Mouse (Mus musculus): ENCODE results near the gene Rtn1.

Gene Rtn1

DNA sequence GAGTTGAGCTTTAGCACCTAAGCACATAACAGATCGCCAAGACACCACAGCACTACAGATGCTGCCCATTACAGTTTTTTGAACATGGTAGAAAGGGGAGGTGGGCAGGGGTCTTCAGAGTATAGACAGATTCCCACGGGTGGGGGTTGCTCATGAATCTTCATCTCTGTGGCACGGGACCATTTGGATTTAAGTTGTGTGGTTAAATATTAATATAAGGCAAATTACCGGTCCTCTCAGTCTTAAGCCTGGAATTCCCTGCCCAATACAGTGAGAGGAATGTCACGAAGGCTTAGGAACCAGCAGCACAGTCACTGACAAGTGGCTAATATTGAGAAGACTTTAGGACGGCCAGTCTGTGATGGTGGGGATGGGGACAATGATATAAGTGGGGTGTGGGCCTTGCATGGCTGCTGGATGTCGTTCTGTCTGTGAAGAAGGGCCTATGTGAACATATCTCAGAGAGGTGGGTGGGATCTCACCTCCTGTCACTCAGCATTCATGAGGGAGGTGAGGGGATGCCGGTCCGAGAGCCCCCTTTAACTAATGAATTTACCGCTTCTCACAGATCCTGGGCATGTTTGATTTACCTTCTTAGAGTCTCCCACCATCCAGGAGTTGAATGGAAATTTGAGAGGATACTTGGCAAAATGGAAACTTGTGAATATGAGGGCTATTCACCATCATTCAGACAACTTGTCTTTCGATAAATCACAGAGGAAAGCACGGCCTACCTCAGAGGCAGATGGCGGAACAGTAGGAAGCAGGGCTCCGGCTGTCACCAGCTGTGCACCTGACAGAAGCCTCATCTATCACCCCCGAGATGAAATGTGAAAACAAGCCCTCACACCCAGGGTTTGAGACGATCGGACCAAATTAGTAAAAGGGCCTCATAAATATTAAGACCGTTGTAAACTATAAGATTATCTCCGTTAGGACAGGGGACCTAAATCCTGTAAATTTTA, 175.7 kb downstream of the Rtn1 start:
- in situ Hi-C loops (cut with MboI, MseI) = loop anchor here (25.0 kb wide), 1 partner anchor 446 kb away; no protein-coding TSS in a partner anchor

DNA sequence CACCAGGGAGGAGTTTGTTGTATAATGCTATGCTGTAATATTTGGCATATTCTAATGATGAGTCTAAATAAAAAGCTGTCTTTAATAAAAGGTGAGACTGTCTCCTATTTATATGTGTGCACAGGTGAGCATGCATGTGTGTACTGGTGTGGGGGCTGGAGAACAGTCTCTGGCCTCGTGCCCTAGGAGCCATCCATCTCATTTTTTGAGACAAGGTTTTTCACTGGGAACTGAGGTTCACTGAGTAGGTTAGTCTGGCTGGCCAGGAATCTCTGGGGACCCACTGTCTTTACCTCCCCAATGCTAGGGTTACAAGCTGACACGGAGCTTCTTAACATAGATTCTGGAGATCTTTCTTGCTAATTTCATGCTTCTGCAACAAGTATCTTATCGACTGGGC, 176.7 kb downstream of the Rtn1 start:
- in situ Hi-C loops (cut with MboI, MseI) = loop anchor here (25.0 kb wide), 1 partner anchor 445 kb away; no protein-coding TSS in a partner anchor

DNA sequence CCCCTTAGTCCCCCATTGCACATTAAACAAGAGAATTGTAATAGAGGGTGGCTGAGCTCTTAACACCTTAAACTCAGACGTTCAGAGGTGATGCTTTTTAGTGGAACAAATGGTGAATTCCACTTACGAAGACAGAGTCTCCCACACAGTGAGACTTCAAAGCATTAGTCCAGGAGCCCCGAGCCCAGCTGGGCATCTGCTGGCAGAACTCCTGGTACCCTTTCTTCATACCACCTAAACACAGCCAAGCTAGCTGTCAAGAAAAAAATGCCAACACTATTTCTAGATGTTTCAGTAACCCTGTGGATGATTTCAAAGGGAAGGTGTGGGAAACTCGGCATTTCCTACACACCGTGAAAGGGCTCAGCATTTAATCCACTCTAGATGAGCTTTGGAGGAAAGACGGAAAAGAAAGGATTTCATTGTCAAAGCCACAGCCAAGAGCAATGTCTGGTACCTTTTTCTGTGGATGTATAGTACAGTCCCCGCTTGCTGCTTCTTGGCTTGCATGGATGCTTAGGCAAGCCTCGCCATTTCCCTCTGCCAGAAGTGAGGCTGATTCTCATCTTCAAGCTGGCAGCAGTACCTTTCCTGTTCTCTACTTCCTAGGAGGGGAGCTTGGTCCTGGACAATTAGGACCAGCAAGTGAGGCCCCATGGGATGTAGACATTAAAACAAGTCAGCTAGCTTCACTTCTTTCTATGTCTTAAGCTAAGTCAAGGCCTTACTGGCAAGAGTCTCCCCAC, 179.2 kb downstream of the Rtn1 start:
- in situ Hi-C loops (cut with MboI, MseI) = loop anchor here (25.0 kb wide), 1 partner anchor 442 kb away; no protein-coding TSS in a partner anchor

DNA sequence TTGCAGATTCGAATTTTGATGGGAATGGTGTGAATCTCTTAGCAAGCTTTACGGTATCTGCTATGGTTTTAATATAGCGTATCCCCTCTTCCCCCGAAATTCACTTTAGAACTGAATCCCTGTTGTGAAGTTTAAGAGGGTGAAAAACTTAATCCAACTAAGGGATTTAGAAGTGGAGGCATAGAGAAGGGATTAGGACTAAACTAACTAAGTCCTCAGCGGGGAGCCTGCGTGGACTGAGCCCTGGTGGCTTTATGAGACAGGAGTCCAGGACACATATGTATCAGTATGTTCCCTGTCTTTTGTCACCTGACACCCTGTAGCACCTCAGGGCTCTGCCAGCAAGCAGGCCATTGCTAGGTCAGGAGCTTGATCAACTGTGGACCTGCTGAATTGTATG, 181.1 kb downstream of the Rtn1 start:
- in situ Hi-C loops (cut with MboI, MseI) = loop anchor here (25.0 kb wide), 1 partner anchor 440 kb away; no protein-coding TSS in a partner anchor

DNA sequence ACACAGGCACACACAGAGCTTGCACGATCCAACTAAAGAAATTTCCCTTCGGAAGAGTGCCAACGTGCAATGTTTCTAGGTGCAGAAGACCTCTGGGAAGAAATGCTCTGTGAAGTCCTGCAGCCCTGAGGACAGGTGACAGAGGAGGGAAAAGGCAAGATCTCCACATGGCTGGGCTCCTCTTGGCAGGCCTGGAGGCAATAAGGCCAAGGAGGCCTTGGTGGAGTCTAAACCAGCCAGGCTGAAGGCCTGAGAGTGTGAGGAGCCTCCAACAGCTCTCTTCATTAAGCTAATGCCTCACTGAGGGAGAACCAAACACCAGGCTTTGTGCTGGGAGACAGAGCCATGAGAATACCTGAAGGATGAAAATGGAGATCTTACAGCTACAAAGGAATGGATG, 183.5 kb downstream of the Rtn1 start:
- in situ Hi-C loops (cut with MboI, MseI) = loop anchor here (25.0 kb wide), 1 partner anchor 438 kb away; no protein-coding TSS in a partner anchor

DNA sequence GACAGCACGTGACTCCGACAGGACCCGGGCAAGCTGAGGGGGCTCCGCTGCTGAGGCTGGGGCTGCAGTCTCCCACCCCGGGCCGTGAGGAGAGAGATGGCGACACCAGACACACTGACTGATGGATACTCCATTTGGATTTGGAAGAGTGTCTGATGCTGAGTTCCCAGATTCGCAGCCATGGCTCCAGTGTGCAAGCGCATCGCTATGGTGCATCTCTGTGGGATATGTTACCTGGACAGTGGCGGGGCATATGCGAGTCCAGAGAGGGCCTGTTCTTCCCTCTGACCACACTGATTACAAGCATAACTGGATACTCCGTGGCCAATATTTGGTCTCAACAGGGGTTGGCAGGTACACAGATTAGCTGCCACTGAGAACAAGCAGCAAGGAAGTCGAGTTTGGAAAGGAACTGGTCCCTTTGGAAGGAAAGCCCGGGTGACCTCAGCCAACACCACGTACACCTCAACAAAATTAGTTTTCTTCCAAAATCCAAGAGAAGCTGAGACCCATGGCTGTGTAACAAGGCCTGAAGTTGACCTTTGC, 185.2 kb downstream of the Rtn1 start:
- in situ Hi-C loops (cut with MboI, MseI) = no loop called here

DNA sequence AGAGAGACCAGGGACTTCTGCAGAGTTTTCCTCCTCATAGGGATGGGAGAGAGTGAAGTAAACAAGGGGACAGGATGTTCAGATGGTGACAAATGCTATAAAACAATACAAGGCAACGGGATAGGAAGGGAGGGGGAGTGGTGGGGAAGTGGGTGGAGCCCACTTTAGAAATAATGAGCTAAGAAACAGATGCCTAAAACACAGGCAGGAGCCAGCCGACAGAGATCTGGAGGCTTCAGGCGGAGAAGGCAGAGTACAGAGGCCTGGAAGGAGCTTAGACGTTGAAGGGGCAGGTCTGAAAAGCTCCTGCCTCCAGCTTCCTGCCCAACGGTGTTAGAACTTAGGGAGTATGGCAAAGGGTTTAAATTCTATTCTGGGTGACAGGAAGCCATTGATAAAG, 195.3 kb downstream of the Rtn1 start:
- in situ Hi-C loops (cut with MboI, MseI) = no loop called here

DNA sequence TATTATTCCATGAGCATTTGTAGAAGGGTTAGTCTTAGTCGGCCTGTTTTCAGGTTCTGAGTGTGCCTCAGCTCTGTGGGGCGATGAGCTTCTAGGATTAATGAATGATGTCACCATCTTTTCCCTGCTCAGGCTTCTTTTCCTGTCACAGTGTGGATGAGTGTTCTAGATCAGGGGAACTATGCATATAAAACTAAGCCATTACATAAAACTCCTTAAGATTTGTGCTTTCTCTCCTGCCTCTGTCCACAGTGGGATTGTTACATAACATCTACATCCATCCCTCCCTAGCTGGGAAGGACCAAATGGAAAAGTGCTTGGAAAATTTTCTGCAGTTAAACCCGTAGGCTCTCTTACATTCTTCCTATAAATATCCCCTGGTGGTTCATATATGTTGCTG, 208.0 kb downstream of the Rtn1 start:
- in situ Hi-C loops (cut with MboI, MseI) = no loop called here

DNA sequence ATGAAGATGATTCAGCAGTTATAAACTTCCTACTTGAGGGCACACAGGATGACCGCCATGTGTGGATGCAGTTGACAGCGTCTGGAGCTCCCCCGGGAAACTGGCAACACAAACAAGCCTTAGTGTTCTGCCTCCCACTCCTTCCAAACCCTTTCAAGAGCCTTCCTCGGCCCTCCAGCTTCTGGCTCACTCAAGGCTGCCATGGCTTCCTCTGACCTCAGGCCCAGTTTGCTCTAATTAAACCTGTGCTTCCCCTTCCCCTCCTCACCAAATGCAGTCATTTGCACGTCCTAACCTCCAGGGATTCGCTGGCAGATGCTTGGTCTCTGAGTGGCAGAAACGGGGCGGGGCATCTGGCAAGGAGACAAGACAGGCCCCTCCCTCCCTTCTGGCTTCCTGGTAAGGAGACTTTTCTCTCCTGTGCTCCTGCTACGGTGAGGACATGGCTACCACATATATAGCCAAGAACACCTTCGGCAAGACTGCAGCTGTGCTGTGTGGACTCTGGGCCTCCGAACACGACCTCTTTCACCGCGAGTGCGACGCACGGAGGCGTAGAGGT, 210.8 kb downstream of the Rtn1 start:
- in situ Hi-C loops (cut with MboI, MseI) = no loop called here

DNA sequence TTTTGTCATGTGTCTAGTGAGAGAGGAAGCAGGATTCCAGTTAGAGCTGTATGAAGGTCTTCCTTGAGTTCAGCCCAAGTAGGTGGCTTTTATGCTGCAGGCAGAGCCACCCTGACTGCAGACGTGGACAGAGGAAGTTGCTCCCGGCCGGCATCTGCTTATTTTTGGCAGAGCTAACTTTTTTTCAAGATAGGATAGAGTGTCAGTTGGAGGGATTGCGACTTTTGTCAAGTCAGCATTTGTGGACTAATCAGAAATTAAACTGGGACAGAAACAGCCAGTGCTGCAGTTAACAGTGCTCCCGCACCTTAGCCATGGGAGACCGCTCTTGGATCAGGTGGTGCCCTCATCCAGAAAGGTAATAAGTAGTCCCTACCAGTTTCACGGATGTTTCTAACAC, 211.4 kb downstream of the Rtn1 start:
- in situ Hi-C loops (cut with MboI, MseI) = no loop called here

DNA sequence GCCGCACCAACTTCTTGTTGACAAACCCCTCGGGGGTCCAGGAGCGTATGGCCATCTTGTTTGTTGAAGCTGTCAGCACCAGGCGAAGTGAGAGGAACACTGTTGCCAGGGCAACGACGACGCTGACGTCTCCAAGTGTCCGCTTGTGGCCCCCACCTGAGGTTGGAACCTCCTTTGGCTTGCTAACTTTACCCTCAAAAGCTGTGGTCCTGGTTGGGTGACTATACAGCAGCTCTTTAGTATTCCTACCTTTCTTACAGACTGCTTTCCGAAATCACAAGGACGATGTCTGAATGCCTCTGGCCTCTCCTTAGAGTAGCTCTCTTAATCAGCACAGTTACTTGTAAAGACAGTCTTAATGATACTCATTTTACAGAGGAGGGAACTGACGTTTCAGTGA, 223.9 kb downstream of the Rtn1 start, which contains the start of gene Ccdc175:
Gene Ccdc175 (minus strand): TSS at position 101 of the 400 bp plus-strand sequence.
- in situ Hi-C loops (cut with MboI, MseI) = no loop called here

DNA sequence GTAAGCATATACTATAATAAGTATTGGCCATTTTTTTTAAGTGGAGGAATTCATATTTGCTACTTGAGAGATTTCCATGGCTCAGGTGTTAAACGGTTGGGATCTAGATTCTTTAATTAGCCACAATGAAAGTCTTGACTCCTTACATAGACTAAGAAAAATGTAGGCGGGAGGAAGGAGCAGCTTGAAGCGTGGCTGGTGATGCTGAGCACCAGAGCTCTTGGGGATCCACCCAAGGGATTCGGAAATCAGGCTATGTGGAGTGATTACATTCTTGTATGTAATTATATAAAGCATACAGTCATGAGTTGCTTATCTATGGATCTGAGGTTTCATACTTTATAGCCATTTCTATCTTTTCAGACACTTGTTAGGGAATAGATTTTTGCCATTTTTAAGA, 229.3 kb downstream of the Rtn1 start:
- in situ Hi-C loops (cut with MboI, MseI) = no loop called here

DNA sequence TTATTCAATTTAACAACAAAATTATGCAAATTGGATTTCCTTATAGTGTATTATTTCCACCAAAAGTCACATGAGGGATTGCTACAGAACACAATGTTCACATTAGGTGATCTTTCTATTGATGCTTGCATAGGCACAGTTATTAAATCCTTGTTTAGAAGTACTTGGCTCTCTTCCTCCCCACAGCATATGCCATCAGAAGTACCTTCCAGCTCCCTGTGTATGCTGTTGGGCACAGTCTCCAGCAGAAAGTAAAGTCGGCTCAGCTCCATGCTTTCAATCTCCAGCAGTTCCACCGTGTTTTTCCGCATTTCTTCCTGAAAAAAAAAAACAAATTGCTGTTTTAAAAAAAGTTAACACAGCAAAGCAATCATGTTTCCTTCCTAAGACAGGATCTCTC, 230.5 kb downstream of the Rtn1 start:
- in situ Hi-C loops (cut with MboI, MseI) = no loop called here

All from regulatory T cell (primary cell).